Mouse (Mus musculus) heart, postnatal 4 days (tissue): ENCODE results near the gene Grm5. TPM values are rescaled to one million over a fixed set of nuclear protein-coding genes. Genes with fewer than 3 reads are reported as not detected.

Experiments used
- total RNA-seq, 2 experiments: library from RNA; stranded (reverse); gene quantifications; 2 replicates each; pipeline ENCODE4 v1.2.3; 2021

The Grm5 gene
- total RNA-seq, 2 experiments from 2014 or later, result not detected

Other genes starting within 250 kb of the Grm5 start
- under 1 TPM; 0.21 to 0.23 TPM for gene Tyr, start 90.7 kb upstream of the Grm5 start, total RNA-seq